In the genomic region with DNA sequence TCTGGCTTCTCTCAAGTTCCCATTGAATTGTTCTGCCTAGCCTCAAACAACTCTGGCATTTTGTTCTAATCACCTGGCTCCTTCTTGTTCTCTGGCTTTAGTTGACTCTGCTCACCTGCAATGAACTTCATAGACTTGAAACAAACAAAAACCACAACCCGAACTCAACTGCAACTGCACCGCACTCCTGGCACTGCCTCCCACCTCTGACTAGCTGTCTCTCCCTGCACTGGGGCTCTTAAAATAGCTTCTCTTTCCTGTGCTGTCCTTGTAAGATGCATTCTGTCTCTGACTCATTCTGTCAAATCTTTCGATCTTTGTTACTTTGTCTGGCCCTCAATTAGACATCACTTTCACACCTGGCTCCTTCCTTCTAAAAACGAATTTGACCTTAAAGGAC, we compare ENCODE assay signal across 8 mouse cellular contexts. TPM values are rescaled to one million over a fixed set of nuclear protein-coding genes. Genes with fewer than 3 reads are reported as not detected.
DNase-seq lines count a peak whose midpoint lies in the region; ATAC-seq and TF ChIP-seq lines count a peak whose summit lies in the region.

No protein-coding gene starts in this region.

- H3K27me3 ChIP-seq in kidney, embryonic 14.5 days (ENCODE audit: control insufficient read depth, insufficient read depth, low read length) = no peaks in the 10 kb centered on the region
- H3K27me3 ChIP-seq in hindbrain, postnatal 0 days (ENCODE audit: insufficient read depth, low read length) = no peaks in the 10 kb centered on the region

- TF ChIP-seq CTCF in hindbrain, postnatal 0 days (IDR thresholded peaks at IDR 0.05; ENCODE audit: low read depth) = no peak

- DNase-seq in kidney, postnatal 36 days = no peak
- no peak for DNase-seq in hindbrain, postnatal 0 days (ENCODE audit: low spot score)
- DNase-seq in neural tube, embryonic 10.5 days (ENCODE audit: extremely low spot score, low spot score) = peak; percentile 13
- no peak for DNase-seq in testis, postnatal 14 days (ENCODE audit: low spot score)
- DNase-seq in adrenal gland, adult 8-10 months = no peak
- DNase-seq in ovary, adult 18-20 months (ENCODE audit: low spot score) = no peak

- ATAC-seq in kidney, embryonic 14.5 days (ENCODE audit: low FRiP score, low TSS enrichment) = no peak
- ATAC-seq in activated CD4-positive, CD25-positive, alpha-beta regulatory T cell, adult 4 months = peak; percentile 25
- no peak for ATAC-seq in hindbrain, postnatal 0 days

- H3K4me3 ChIP-seq in kidney, embryonic 14.5 days (ENCODE audit: low read length) = peak overlapping the region; percentile 59
- H3K4me3 ChIP-seq in hindbrain, postnatal 0 days (ENCODE audit: low read length) = no peak overlapping the region

- H3K4me2 ChIP-seq in kidney, embryonic 14.5 days (replicated peaks; ENCODE audit: low read depth, low read length) = peak overlapping the region; percentile 75
- H3K4me2 ChIP-seq in hindbrain, postnatal 0 days (ENCODE audit: low read depth, low read length) = peak overlapping the region; percentile 82

- H3K27ac ChIP-seq in kidney, embryonic 14.5 days (ENCODE audit: low read depth, low read length) = peak overlapping the region; percentile 89; the same call in 1 of the 2 replicates
- H3K27ac ChIP-seq in hindbrain, postnatal 0 days = no peak overlapping the region

- WGBS in kidney, embryonic 14.5 days = 81% methylated on average over 4 of the region's 4 CpGs
- WGBS in hindbrain, postnatal 0 days = 88% methylated on average over 4 of the region's 4 CpGs

- no peak overlapping the region for H3K9ac ChIP-seq in kidney, embryonic 14.5 days (ENCODE audit: low read depth, low read length)
- H3K9ac ChIP-seq in hindbrain, postnatal 0 days (replicated peaks; ENCODE audit: low read length) = no peak overlapping the region

- H3K4me1 ChIP-seq in kidney, embryonic 14.5 days (ENCODE audit: control insufficient read depth, insufficient read depth, low read length) = 0 out of 2 replicates have a peak, but pooled peaks cover 6% of the 10 kb centered on the region
- H3K4me1 ChIP-seq in hindbrain, postnatal 0 days (ENCODE audit: insufficient read depth, low read length) = peaks cover 6% of the 10 kb centered on the region; the same call in 1 of the 2 replicates

- H3K36me3 ChIP-seq in kidney, embryonic 14.5 days (ENCODE audit: control insufficient read depth, insufficient read depth, low read length) = no peaks in the 10 kb centered on the region
- H3K36me3 ChIP-seq in hindbrain, postnatal 0 days (ENCODE audit: insufficient read depth, low read length) = no peaks in the 10 kb centered on the region

- H3K9me3 ChIP-seq in kidney, embryonic 14.5 days (ENCODE audit: control insufficient read depth, low read length) = no peaks in the 10 kb centered on the region
- H3K9me3 ChIP-seq in hindbrain, postnatal 0 days (ENCODE audit: low read length) = no peaks in the 10 kb centered on the region

RNA-seq across cellular contexts. Expression of a gene that starts 0.8 kb away (rescaled TPM):
- 18.8 and 35.5 TPM in 2 replicates for polyA plus RNA-seq in kidney, embryonic 14.5 days (2014; fragmentation: Nextera tagmentation; extraction: Ambion mirVana)
- 10 to 100 TPM; 41.0 to 44.7 TPM for polyA plus RNA-seq in activated CD4-positive, CD25-positive, alpha-beta regulatory T cell, adult 4 months (2017; shearing (Covaris generic))
- 13.5 and 49.9 TPM in 2 replicates for total RNA-seq in hindbrain, postnatal 0 days (2014; rRNA removed)
- 33.5 and 34.0 TPM in 2 replicates for polyA plus RNA-seq in hindbrain, postnatal 0 days (2015; fragmentation: Nextera tagmentation; extraction: Ambion mirVana)
- 10 to 100 TPM; 40.3 to 48.9 (median 42.9) TPM for total RNA-seq in adrenal gland, adult 8-10 months (2022)

RNA-seq across cellular contexts. Expression of a gene that starts 21.1 kb away (rescaled TPM):
- polyA plus RNA-seq in kidney, embryonic 14.5 days (2014; fragmentation: Nextera tagmentation; extraction: Ambion mirVana) = 21.5 and 25.1 TPM in 2 replicates
- 10 to 100 TPM; 12.8 to 13.7 TPM for polyA plus RNA-seq in activated CD4-positive, CD25-positive, alpha-beta regulatory T cell, adult 4 months (2017; shearing (Covaris generic))
- 6.4 and 11.8 TPM in 2 replicates for total RNA-seq in hindbrain, postnatal 0 days (2014; rRNA removed)
- polyA plus RNA-seq in hindbrain, postnatal 0 days (2015; fragmentation: Nextera tagmentation; extraction: Ambion mirVana) = 10.1 and 12.5 TPM in 2 replicates
- total RNA-seq in adrenal gland, adult 8-10 months (2022) = 10 to 100 TPM; 12.0 to 13.5 (median 12.9) TPM

RNA-seq across cellular contexts. Expression of a gene that starts 21.6 kb away (rescaled TPM):
- polyA plus RNA-seq in kidney, embryonic 14.5 days (2014; fragmentation: Nextera tagmentation; extraction: Ambion mirVana) = 29.2 and 31.1 TPM in 2 replicates
- polyA plus RNA-seq in activated CD4-positive, CD25-positive, alpha-beta regulatory T cell, adult 4 months (2017; shearing (Covaris generic)) = 10 to 100 TPM; 23.2 to 35.4 TPM
- 20.9 and 43.9 TPM in 2 replicates for total RNA-seq in hindbrain, postnatal 0 days (2014; rRNA removed)
- 9.8 and 11.0 TPM in 2 replicates for polyA plus RNA-seq in hindbrain, postnatal 0 days (2015; fragmentation: Nextera tagmentation; extraction: Ambion mirVana)
- 10 to 100 TPM; 43.1 to 61.9 (median 51.4) TPM for total RNA-seq in adrenal gland, adult 8-10 months (2022)

RNA-seq across cellular contexts. Expression of a gene that starts 47.8 kb away (rescaled TPM):
- 9.4 and 10.9 TPM in 2 replicates for polyA plus RNA-seq in kidney, embryonic 14.5 days (2014; fragmentation: Nextera tagmentation; extraction: Ambion mirVana)
- 10 to 100 TPM; 21.3 to 26.2 TPM for polyA plus RNA-seq in activated CD4-positive, CD25-positive, alpha-beta regulatory T cell, adult 4 months (2017; shearing (Covaris generic))
- 24.8 and 27.1 TPM in 2 replicates for total RNA-seq in hindbrain, postnatal 0 days (2014; rRNA removed)
- 9.0 and 10.1 TPM in 2 replicates for polyA plus RNA-seq in hindbrain, postnatal 0 days (2015; fragmentation: Nextera tagmentation; extraction: Ambion mirVana)
- 10 to 100 TPM; 56.5 to 57.4 (median 56.7) TPM for total RNA-seq in adrenal gland, adult 8-10 months (2022)
